Mouse (Mus musculus) Patski (cell line): ENCODE measurements around the gene Pink1. TPM values are rescaled to one million over a fixed set of nuclear protein-coding genes. Genes with fewer than 3 reads are reported as not detected.

Experiments
- ATAC-seq: fragments of 100-300 bp; one replicate; pipeline ENCODE4 v1.8.0; 2021
- CTCF ChIA-PET: fragments of 350-600 bp; sonication (Branson Sonifier 250); formaldehyde crosslinking; loops from one replicate; lab custom pipeline; 2022; ENCODE audit warnings: inconsistent platforms; lab: Charles Lee
- POLR2A ChIA-PET: fragments of 350-600 bp; sonication (Branson Sonifier 250); formaldehyde crosslinking; loops from one replicate; lab custom pipeline; 2022; ENCODE audit warnings: antibody characterized with exemption, inconsistent platforms; lab: Charles Lee
- DNase-seq: peaks from one replicate; pipeline ENCODE4 v3.0.0-alpha.2; 2011; ENCODE audit warnings: low read depth, low spot score
- H3K27me3 ChIP-seq: fragments of 371-371 bp; one replicate; pipeline ENCODE4 v1.5.1; 2021
- CTCF ChIP-seq: fragments of 100-300 bp; IDR thresholded peaks from one replicate; pipeline ENCODE4 v1.5.1; 2021
- in situ Hi-C: fragments of 300-500 bp; cut with MboI; formaldehyde crosslinking; loops from 3 replicates; pipeline ENCODE4 v1.11.1; 2018; ENCODE audit warnings: low pct_unique_long_range_greater_than_20kb, mixed read lengths
- polyA plus RNA-seq: library from polyadenylated mRNA; unstranded; gene quantifications from one replicate; pipeline ENCODE4 v1.2.3, GENCODE M21; 2021

Gene Pink1
- polyA plus RNA-seq, 1 experiment from 2014 or later = 58.2 TPM

- ATAC-seq (peak; percentile 51), DNase-seq (peak; percentile 64)
- in situ Hi-C loops = no loop called here
- TF ChIP-seq CTCF = no peak
- POLR2A ChIA-PET = interaction anchor here (0.7 to 1.1 kb wide), 2 partner anchors 22 to 26 kb away, joined by 3 read pairs; no protein-coding TSS in a partner anchor
- CTCF ChIA-PET = no interaction called here
- no peaks in the 10 kb centered on the region for H3K27me3 ChIP-seq
Observed at GRCm38 (mm10) chr4:138278346-138278745, 47.8 kb downstream of the Pink1 start.

GRCm38 (mm10) chr4:138272011-138272997 lies 53.8 kb downstream of the Pink1 start:
- ChIA-PET CTCF (interaction anchor here (2.8 kb wide), 1 partner anchor 10 kb away, joined by 10 read pairs; no protein-coding TSS in a partner anchor), POLR2A (no interaction called here)
- no peak for ATAC-seq
- DNase-seq = no peak
- no peaks in the 10 kb centered on the region for H3K27me3 ChIP-seq
- in situ Hi-C loops = no loop called here
- TF ChIP-seq CTCF = no peak

GRCm38 (mm10) chr4:138267869-138268268 lies 58.2 kb downstream of the Pink1 start:
- ChIA-PET CTCF (no interaction called here), POLR2A (no interaction called here)
- in situ Hi-C loops = no loop called here
- DNase-seq = no peak
- no peak for ATAC-seq
- no peaks in the 10 kb centered on the region for H3K27me3 ChIP-seq
- TF ChIP-seq CTCF = no peak

Other genes starting within 250 kb of the Pink1 start
- gene Hp1bp3, start 110.0 kb downstream of the Pink1 start, polyA plus RNA-seq = 112 TPM
- 0.91 TPM for gene Sh2d5, start 75.9 kb downstream of the Pink1 start, polyA plus RNA-seq
- 1.6 TPM for gene Kif17, start 75.9 kb downstream of the Pink1 start, polyA plus RNA-seq
- 164 TPM for gene Ddost, start 21.6 kb downstream of the Pink1 start, polyA plus RNA-seq
- 0.32 TPM for gene Cda, start 41.7 kb upstream of the Pink1 start, polyA plus RNA-seq
- gene Fam43b, start 70.2 kb upstream of the Pink1 start, polyA plus RNA-seq = not detected
- gene Mul1, start 108.4 kb upstream of the Pink1 start, polyA plus RNA-seq = 24.3 TPM
- 21.9 TPM for gene Camk2n1, start 128.0 kb upstream of the Pink1 start, polyA plus RNA-seq